Mouse (Mus musculus): Measurements from ENCODE around the gene Dbx2. TPM values are rescaled to one million over a fixed set of nuclear protein-coding genes. Genes with fewer than 3 reads are reported as not detected.

The Dbx2 gene
- total RNA-seq (2014; rRNA removed; ENCODE audit: low replicate concordance) (not detected in 2 replicates), polyA plus RNA-seq (2015; fragmentation: Nextera tagmentation; extraction: Ambion mirVana) (not detected in 2 replicates)

DNA sequence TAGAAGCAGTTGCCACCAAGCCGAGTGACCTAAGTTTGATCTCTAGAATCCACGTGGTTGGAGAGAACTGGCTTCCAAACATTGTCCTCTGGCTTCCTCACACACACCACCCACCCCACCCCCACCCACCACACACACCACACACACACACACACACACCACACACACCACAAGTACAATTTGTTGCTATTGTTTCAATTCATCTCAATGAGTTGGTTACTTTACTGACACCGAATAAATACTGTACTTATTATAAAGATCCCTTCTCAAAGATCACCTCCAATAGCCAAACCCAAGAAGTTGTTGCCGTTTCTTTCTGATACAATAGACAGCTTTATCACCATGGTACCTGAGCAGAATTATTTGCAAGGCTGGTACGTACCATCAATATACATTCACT is at the start of gene Dbx2:
TSS of gene Dbx2 (minus strand) at position 101 of the 400 bp plus-strand sequence.
- H3K27me3 ChIP-seq (ENCODE audit: control insufficient read depth, insufficient read depth, low read length), result peaks cover 50% of the 10 kb centered on the region
- ATAC-seq (ENCODE audit: insufficient read depth, low read depth), result no peak
- H3K4me1 ChIP-seq (ENCODE audit: control insufficient read depth, insufficient read depth), result no peaks in the 10 kb centered on the region
- no peak for TF ChIP-seq CTCF (IDR thresholded peaks at IDR 0.05; ENCODE audit: low read depth)
- TF ChIP-seq EP300 (IDR thresholded peaks at IDR 0.05; ENCODE audit: low read depth), result no peak
- peak within 1 kb of the TSS; percentile 24; the same call in 1 of the 2 replicates for H3K4me3 ChIP-seq (ENCODE audit: low read depth, low read length)
- H3K36me3 ChIP-seq (replicated peaks; ENCODE audit: control insufficient read depth, insufficient read depth, low read length), result no peaks in the 10 kb centered on the region
- no peaks in the 10 kb centered on the region for H3K9me3 ChIP-seq (replicated peaks; ENCODE audit: control insufficient read depth, low read length)
- H3K9ac ChIP-seq (replicated peaks; ENCODE audit: low read depth, low read length), result no peak within 1 kb of the TSS
- H3K4me2 ChIP-seq (ENCODE audit: low read depth, low read length), result no peak within 1 kb of the TSS
- WGBS, result 82% methylated on average over 5 of the region's 5 CpGs
- no peak within 1 kb of the TSS for H3K27ac ChIP-seq (ENCODE audit: low read depth)
- no peak for DNase-seq (ENCODE audit: low spot score)

DNA sequence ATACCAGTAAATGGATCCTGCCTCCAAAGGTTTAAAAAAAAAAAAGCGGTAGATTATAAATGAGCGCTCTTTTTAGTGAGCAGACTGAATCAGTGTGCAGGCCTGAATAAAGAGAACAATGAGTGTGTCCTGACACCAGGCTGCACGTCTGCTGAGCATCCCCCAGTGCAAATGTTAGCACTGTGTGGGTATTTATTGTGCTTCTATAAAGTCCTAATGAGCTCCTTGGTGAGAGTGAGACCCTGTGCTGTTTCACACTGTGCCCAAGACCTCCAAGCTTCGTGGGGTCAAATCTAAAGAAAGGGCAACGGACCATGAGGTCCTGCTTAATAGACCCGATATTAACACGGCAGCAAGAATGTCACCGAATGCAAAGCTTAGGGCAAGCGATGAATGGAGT is 46.4 kb upstream of the Dbx2 start:
- no peak overlapping the region for H3K4me2 ChIP-seq (ENCODE audit: low read depth, low read length)
- WGBS, result 81% methylated on average over 9 of the region's 9 CpGs
- H3K4me1 ChIP-seq (ENCODE audit: control insufficient read depth, insufficient read depth), result no peaks in the 10 kb centered on the region
- no peak for ATAC-seq (ENCODE audit: insufficient read depth, low read depth)
- no peak overlapping the region for H3K27ac ChIP-seq (ENCODE audit: low read depth)
- H3K27me3 ChIP-seq (ENCODE audit: control insufficient read depth, insufficient read depth, low read length), result no peaks in the 10 kb centered on the region
- no peaks in the 10 kb centered on the region for H3K36me3 ChIP-seq (replicated peaks; ENCODE audit: control insufficient read depth, insufficient read depth, low read length)
- H3K9ac ChIP-seq (replicated peaks; ENCODE audit: low read depth, low read length), result no peak overlapping the region
- no peak for DNase-seq (ENCODE audit: low spot score)
- no peak overlapping the region for H3K4me3 ChIP-seq (ENCODE audit: low read depth, low read length)
- no peaks in the 10 kb centered on the region for H3K9me3 ChIP-seq (replicated peaks; ENCODE audit: control insufficient read depth, low read length)
- TF ChIP-seq CTCF (IDR thresholded peaks at IDR 0.05; ENCODE audit: low read depth), result no peak
- no peak for TF ChIP-seq EP300 (IDR thresholded peaks at IDR 0.05; ENCODE audit: low read depth)

DNA sequence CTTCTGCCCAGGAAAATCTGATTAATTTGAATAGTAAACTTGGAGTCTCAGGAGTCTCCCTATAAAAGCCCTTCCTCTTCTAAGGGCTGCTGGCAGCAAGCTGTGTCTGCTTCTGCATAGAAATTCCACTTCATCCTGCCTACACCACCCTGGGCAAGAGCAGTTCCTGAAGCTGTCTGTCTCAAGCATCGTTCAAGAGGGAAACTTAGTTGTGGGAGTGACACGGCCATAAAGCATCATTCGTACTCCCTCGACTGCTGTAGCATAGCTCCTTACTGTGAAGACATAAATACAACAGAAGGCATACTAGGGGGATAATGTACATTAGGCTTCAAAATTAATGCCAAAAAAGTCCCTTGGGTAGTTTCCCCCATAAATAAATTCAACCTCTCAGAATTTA is 45.8 kb upstream of the Dbx2 start:
- Histone ChIP-seq H3K4me1 (ENCODE audit: control insufficient read depth, insufficient read depth) (no peaks in the 10 kb centered on the region), H3K9me3 (replicated peaks; ENCODE audit: control insufficient read depth, low read length) (no peaks in the 10 kb centered on the region), H3K4me3 (ENCODE audit: low read depth, low read length) (no peak overlapping the region), H3K9ac (replicated peaks; ENCODE audit: low read depth, low read length) (no peak overlapping the region), H3K27ac (ENCODE audit: low read depth) (no peak overlapping the region), H3K27me3 (ENCODE audit: control insufficient read depth, insufficient read depth, low read length) (no peaks in the 10 kb centered on the region), H3K4me2 (ENCODE audit: low read depth, low read length) (no peak overlapping the region), H3K36me3 (replicated peaks; ENCODE audit: control insufficient read depth, insufficient read depth, low read length) (no peaks in the 10 kb centered on the region)
- ATAC-seq (ENCODE audit: insufficient read depth, low read depth), result no peak
- TF ChIP-seq EP300 (IDR thresholded peaks at IDR 0.05; ENCODE audit: low read depth) (no peak), CTCF (IDR thresholded peaks at IDR 0.05; ENCODE audit: low read depth) (no peak)
- WGBS, result 74% methylated on average over 4 of the region's 4 CpGs
- DNase-seq (ENCODE audit: low spot score), result no peak

DNA sequence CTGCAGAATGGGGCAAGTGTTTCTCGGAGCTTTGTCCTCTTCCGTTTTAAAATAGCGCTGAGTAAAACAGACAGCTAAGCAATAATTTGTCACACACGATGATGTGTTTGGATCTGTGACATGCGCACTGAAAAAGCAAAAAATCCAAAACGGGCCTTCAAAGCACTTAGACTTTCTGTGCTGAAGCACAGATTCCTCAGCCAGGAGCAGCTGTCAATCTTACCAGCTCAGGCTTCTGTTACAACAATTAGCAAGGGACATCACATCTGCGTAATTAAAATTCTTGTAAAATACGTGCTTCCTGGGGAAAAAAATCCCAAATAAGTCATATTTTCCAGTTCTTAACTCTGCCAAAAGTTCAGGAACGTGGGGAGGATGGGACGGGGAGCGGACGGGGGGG is 43.6 kb upstream of the Dbx2 start:
- TF ChIP-seq EP300 (IDR thresholded peaks at IDR 0.05; ENCODE audit: low read depth) (no peak), CTCF (IDR thresholded peaks at IDR 0.05; ENCODE audit: low read depth) (no peak)
- Histone ChIP-seq H3K4me2 (ENCODE audit: low read depth, low read length) (no peak overlapping the region), H3K9me3 (replicated peaks; ENCODE audit: control insufficient read depth, low read length) (no peaks in the 10 kb centered on the region), H3K4me1 (ENCODE audit: control insufficient read depth, insufficient read depth) (no peaks in the 10 kb centered on the region), H3K4me3 (ENCODE audit: low read depth, low read length) (no peak overlapping the region), H3K27me3 (ENCODE audit: control insufficient read depth, insufficient read depth, low read length) (no peaks in the 10 kb centered on the region), H3K36me3 (replicated peaks; ENCODE audit: control insufficient read depth, insufficient read depth, low read length) (no peaks in the 10 kb centered on the region), H3K9ac (replicated peaks; ENCODE audit: low read depth, low read length) (no peak overlapping the region), H3K27ac (ENCODE audit: low read depth) (no peak overlapping the region)
- 79% methylated on average over 12 of the region's 12 CpGs for WGBS
- ATAC-seq (ENCODE audit: insufficient read depth, low read depth), result no peak
- no peak for DNase-seq (ENCODE audit: low spot score)

DNA sequence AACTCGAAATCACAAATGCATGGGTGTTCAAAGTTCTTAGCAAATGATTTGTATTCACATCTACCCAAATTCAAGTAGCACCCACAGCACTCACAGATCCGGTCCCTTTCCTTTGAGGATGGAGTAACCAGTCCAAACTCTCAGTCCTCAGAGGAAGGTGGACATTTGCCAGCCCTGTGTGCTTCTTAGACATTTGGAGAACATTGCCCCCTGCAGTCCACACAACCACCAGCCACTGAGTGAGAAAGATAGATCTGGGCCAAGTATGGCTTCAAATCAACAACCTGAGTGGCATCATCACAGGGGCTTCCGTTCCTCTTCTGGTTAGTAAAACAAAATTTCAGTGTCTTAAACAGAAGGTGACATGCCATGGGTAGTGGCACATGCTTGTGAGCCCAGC is 38.0 kb upstream of the Dbx2 start:
- Histone ChIP-seq H3K36me3 (replicated peaks; ENCODE audit: control insufficient read depth, insufficient read depth, low read length) (no peaks in the 10 kb centered on the region), H3K9ac (replicated peaks; ENCODE audit: low read depth, low read length) (no peak overlapping the region), H3K27me3 (ENCODE audit: control insufficient read depth, insufficient read depth, low read length) (no peaks in the 10 kb centered on the region), H3K4me3 (ENCODE audit: low read depth, low read length) (no peak overlapping the region), H3K4me1 (ENCODE audit: control insufficient read depth, insufficient read depth) (no peaks in the 10 kb centered on the region), H3K4me2 (ENCODE audit: low read depth, low read length) (no peak overlapping the region), H3K27ac (ENCODE audit: low read depth) (no peak overlapping the region), H3K9me3 (replicated peaks; ENCODE audit: control insufficient read depth, low read length) (no peaks in the 10 kb centered on the region)
- ATAC-seq (ENCODE audit: insufficient read depth, low read depth) (no peak), DNase-seq (ENCODE audit: low spot score) (no peak)
- no peak for TF ChIP-seq CTCF (IDR thresholded peaks at IDR 0.05; ENCODE audit: low read depth)
- no peak for TF ChIP-seq EP300 (IDR thresholded peaks at IDR 0.05; ENCODE audit: low read depth)
- WGBS, result 76% methylated on average over 3 of the region's 3 CpGs

DNA sequence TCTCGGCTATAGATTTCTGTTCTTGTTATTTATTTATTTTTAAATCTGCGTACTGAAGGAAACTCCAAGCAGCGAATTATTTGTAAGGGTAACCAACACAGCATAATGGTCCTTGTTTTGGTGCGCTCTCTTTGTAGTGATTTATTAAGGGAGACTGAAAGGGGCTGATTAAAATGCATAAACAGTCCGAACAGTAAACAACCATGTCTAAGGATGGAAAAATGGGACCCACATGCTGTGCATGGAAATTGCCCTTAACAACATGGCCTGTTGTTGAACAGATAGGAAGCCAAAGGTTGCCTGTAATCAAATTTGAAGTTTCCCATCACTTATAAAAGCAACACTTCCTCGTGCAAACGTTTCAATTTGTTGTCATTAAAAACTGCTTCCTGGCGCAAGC is 35.8 kb upstream of the Dbx2 start:
- Histone ChIP-seq H3K27me3 (ENCODE audit: control insufficient read depth, insufficient read depth, low read length) (no peaks in the 10 kb centered on the region), H3K4me1 (ENCODE audit: control insufficient read depth, insufficient read depth) (no peaks in the 10 kb centered on the region), H3K9ac (replicated peaks; ENCODE audit: low read depth, low read length) (no peak overlapping the region), H3K4me3 (ENCODE audit: low read depth, low read length) (no peak overlapping the region), H3K4me2 (ENCODE audit: low read depth, low read length) (no peak overlapping the region), H3K27ac (ENCODE audit: low read depth) (no peak overlapping the region), H3K9me3 (replicated peaks; ENCODE audit: control insufficient read depth, low read length) (no peaks in the 10 kb centered on the region), H3K36me3 (replicated peaks; ENCODE audit: control insufficient read depth, insufficient read depth, low read length) (no peaks in the 10 kb centered on the region)
- DNase-seq (ENCODE audit: low spot score), result no peak
- no peak for TF ChIP-seq EP300 (IDR thresholded peaks at IDR 0.05; ENCODE audit: low read depth)
- no peak for TF ChIP-seq CTCF (IDR thresholded peaks at IDR 0.05; ENCODE audit: low read depth)
- ATAC-seq (ENCODE audit: insufficient read depth, low read depth), result no peak
- 76% methylated on average over 8 of the region's 8 CpGs for WGBS
